19 mouse cellular contexts compared by ENCODE assay signal in the genomic region with DNA sequence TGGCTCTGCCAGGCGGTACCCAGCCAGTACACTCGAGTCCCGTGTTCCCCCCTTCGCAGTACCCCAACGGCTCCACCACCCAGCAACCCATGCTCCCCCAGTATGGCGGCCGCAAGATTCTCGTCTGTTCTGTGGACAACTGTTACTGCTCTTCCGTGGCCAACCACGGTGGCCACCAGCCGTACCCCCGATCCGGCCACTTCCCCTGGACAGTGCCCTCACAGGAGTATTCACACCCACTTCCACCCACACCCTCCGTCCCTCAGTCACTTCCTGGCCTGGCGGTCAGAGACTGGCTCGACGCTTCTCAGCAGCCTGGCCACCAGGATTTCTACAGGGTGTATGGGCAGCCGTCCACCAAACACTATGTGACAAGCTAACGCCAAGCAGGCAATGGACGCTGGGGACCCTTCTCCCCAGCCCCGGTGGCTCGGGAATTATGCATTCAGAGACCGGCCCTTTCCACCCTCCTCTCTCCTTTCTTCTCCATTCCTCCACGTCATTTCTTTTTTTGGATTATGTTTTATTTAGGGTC. TPM values are rescaled to one million over a fixed set of nuclear protein-coding genes. Genes with fewer than 3 reads are reported as not detected.
DNase-seq lines count a peak whose midpoint lies in the region; ATAC-seq and TF ChIP-seq lines count a peak whose summit lies in the region.
"Had no signal": no experiment of that assay in that cellular context is flagged by ENCODE, and none has a peak within 500 bp of the region (broad histone marks: within the 10 kb centered on the region; RNA-seq: fewer than 3 reads in every experiment).

No protein-coding gene starts in this region.

- DNase-seq in adrenal gland, adult (ENCODE audit: inconsistent age in 2 of 2, low spot score in 1 of 2), result peak; percentile 19 to 52
- DNase-seq in adrenal gland, postnatal 14 days, result no peak
- peak; percentile 90 for DNase-seq in heart, adult 11 months
- DNase-seq in heart, postnatal 36 days, result no peak
- DNase-seq in lung, adult 2 months, result peak; percentile 18
- no peak for DNase-seq in lung, postnatal 0 days (ENCODE audit: low spot score)
- DNase-seq in thymus, postnatal 4 days, result peak; percentile 23
- no peak for DNase-seq in thymus, postnatal 10 days (ENCODE audit: low spot score in 2 of 2)
- DNase-seq: cerebellum, adult 2 months; gastrocnemius, postnatal 10 days; kidney, adult 18-20 months; lung, adult 18-20 months; thymus, adult 18-20 months had no signal

- no peaks in the 10 kb centered on the region for H3K27me3 ChIP-seq in lung, postnatal 0 days (replicated peaks; ENCODE audit: insufficient read depth, low read length)
- H3K27me3 ChIP-seq: CH12.LX had no signal

- intact Hi-C loops in heart, postnatal 36 days (cut with DNase I), result no loop called here

- no peak overlapping the region for H3K9ac ChIP-seq in lung, postnatal 0 days (replicated peaks; ENCODE audit: low read depth)

- TF ChIP-seq POLR2A in lung, adult 2 months (IDR thresholded peaks at IDR 0.05; ENCODE audit: borderline replicate concordance, extremely low read depth, low read depth, low read length), result no peak

- H3K27ac ChIP-seq in lung, postnatal 0 days (ENCODE audit: low read length), result no peak overlapping the region
- H3K27ac ChIP-seq: macrophage had no signal

- no peak for TF ChIP-seq EP300 in lung, postnatal 0 days (IDR thresholded peaks at IDR 0.05)

- TF ChIP-seq CTCF in lung, adult 2 months (IDR thresholded peaks at IDR 0.05; ENCODE audit: insufficient read depth, low read length), result no peak
- no peak for TF ChIP-seq CTCF in lung, postnatal 0 days (IDR thresholded peaks at IDR 0.05)

- no peak overlapping the region for H3K4me2 ChIP-seq in lung, postnatal 0 days (replicated peaks; ENCODE audit: low read depth, low read length)
- H3K4me2 ChIP-seq: liver, embryonic 11.5 days; midbrain, embryonic 11.5 days had no signal

- H3K9me3 ChIP-seq in lung, postnatal 0 days (ENCODE audit: low read length), result no peaks in the 10 kb centered on the region

- no peak overlapping the region for H3K4me3 ChIP-seq in lung, adult 2 months (replicated peaks; ENCODE audit: extremely low read depth, low read depth, low read length)
- H3K4me3 ChIP-seq in lung, postnatal 0 days (ENCODE audit: low read depth, low read length), result no peak overlapping the region

- peaks cover 40% of the 10 kb centered on the region for H3K4me1 ChIP-seq in lung, adult 2 months (ENCODE audit: control insufficient read depth, insufficient read depth, low read length)
- H3K4me1 ChIP-seq in lung, postnatal 0 days (ENCODE audit: insufficient read depth, low read depth, low read length), result peaks cover 23% of the 10 kb centered on the region; the same call in 1 of the 2 replicates

- ATAC-seq in lung, postnatal 0 days, result no peak
- ATAC-seq: forebrain, embryonic 14.5 days; hindbrain, embryonic 16.5 days had no signal

- H3K36me3 ChIP-seq in lung, postnatal 0 days (ENCODE audit: insufficient read depth, low read length), result peaks cover 37% of the 10 kb centered on the region

- WGBS in lung, adult 2 months, result 64% methylated on average over 24 of the region's 24 CpGs
- WGBS in lung, postnatal 0 days, result 86% methylated on average over 22 of the region's 24 CpGs

RNA-seq across cellular contexts. Expression of gene Trim8, which starts 13.9 kb away (rescaled TPM):
- 39.3 and 44.9 TPM in 2 replicates for total RNA-seq in adrenal gland, postnatal 14 days (2021)
- 10 to 100 TPM; 38.7 to 40.0 TPM for total RNA-seq in heart, postnatal 36 days (2021)
- 87.2 and 115 TPM in 2 replicates for polyA plus RNA-seq in lung, adult 2 months (2012; rRNA removed)
- polyA plus RNA-seq in lung, postnatal 0 days (2015; fragmentation: Nextera tagmentation; extraction: Ambion mirVana), result 34.1 and 34.8 TPM in 2 replicates

RNA-seq across cellular contexts. Expression of gene Arl3, which starts 57.6 kb away (rescaled TPM):
- total RNA-seq in adrenal gland, postnatal 14 days (2021), result 57.0 and 60.7 TPM in 2 replicates
- 10 to 100 TPM; 38.5 to 40.4 TPM for total RNA-seq in heart, postnatal 36 days (2021)
- polyA plus RNA-seq in lung, adult 2 months (2012; rRNA removed), result 21.5 and 27.1 TPM in 2 replicates
- 52.6 and 70.9 TPM in 2 replicates for polyA plus RNA-seq in lung, postnatal 0 days (2015; fragmentation: Nextera tagmentation; extraction: Ambion mirVana)

RNA-seq across cellular contexts. Expression of gene Sfxn2, which starts 57.8 kb away (rescaled TPM):
- 11.5 and 12.7 TPM in 2 replicates for total RNA-seq in adrenal gland, postnatal 14 days (2021)
- total RNA-seq in heart, postnatal 36 days (2021), result 1 to 10 TPM; 3.1 to 3.5 TPM
- polyA plus RNA-seq in lung, adult 2 months (2012; rRNA removed), result 3.8 and 6.5 TPM in 2 replicates
- polyA plus RNA-seq in lung, postnatal 0 days (2015; fragmentation: Nextera tagmentation; extraction: Ambion mirVana), result 18.4 and 19.6 TPM in 2 replicates

Comparison
In these comparisons a context has a peak if more than half of its experiments do, and no peak if none do; other contexts are left out.
1. DNase-seq: peak in adrenal gland, adult (2 of 2), heart, adult 11 months (single experiment), lung, adult 2 months (single experiment) and thymus, postnatal 4 days (single experiment); none in adrenal gland, postnatal 14 days (single experiment), heart, postnatal 36 days (0 of 2), lung, postnatal 0 days (single experiment) and thymus, postnatal 10 days (0 of 2).